Mouse (Mus musculus): ENCODE measurements around the gene Bcl2l11.
"Not testable (repeated sequence)": the region's sequence is repeated elsewhere in the genome, so short reads cannot be mapped to it uniquely, and the experiment has no call there.

Bcl2l11 gene

DNA sequence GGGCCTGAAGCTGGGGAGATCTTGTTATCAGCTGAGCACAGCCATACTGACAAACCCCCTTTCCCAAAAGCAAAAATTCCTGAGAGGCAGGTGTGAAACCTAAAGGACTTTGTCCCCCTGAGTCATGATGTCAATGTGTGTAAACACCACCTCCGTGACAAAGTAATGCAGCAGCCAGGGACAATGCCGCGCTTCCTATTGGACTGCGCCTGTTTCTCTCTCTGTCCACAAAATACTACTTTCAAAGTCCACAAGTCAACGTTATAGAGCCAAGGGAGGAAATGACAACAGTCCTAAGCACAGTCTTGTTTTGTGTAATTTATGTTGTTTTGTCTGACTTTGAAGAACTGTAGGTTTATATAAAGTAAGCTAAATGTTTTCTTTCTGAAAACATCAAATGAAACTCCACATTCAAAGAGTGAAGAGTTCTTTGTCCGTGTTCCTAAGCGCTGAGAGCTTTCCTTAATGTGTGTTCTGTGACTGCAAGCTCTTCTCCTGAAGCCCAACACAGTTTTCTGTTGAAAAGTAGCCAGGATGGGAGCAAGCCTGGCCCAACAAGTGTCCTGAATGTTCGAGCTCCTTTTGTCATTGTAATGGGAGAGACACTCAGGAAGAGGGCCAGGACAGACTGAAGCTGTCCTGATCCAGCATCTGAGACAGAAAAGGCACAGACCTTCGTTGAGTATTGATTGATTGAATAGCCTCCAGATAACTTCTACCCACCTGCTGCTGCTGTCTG is 48.9 kb downstream of the Bcl2l11 start:
- no peak for DNase-seq (ENCODE audit: low spot score in 2 of 2)

DNA sequence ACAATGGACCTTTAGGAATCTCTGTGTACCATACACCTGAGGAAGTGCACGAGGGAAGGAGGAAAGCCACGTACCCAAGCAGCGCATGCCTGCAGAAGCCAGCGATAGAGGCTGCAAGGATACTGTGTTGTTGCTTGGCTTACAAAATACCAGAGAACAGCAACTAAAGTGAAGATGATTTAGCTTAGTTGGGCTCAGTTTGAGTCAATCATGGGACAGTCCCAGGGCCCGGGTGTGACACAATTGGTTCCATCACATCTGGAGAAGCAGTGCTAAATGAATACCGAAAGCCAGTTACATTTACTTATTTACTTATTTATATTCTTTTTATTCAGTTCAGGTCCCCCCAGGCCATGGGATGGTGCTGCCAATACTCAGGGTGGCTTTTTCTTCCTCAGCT is 49.8 kb downstream of the Bcl2l11 start:
- DNase-seq (ENCODE audit: low spot score in 2 of 2), result no peak

- DNase-seq (ENCODE audit: low spot score in 2 of 2), result no peak
These were observed 50.7 kb downstream of the Bcl2l11 start for GRCm38 (mm10) chr2:128176391-128177044.

- no peak for DNase-seq (ENCODE audit: low spot score in 2 of 2)
These were observed 51.4 kb downstream of the Bcl2l11 start for GRCm38 (mm10) chr2:128177241-128177661.

- DNase-seq (ENCODE audit: low spot score in 2 of 2), result no peak
These were observed 53.4 kb downstream of the Bcl2l11 start for GRCm38 (mm10) chr2:128179126-128179807.

GRCm38 (mm10) chr2:128179808-128180379 is 54.1 kb downstream of the Bcl2l11 start:
- DNase-seq (ENCODE audit: low spot score in 2 of 2), result no peak

DNA sequence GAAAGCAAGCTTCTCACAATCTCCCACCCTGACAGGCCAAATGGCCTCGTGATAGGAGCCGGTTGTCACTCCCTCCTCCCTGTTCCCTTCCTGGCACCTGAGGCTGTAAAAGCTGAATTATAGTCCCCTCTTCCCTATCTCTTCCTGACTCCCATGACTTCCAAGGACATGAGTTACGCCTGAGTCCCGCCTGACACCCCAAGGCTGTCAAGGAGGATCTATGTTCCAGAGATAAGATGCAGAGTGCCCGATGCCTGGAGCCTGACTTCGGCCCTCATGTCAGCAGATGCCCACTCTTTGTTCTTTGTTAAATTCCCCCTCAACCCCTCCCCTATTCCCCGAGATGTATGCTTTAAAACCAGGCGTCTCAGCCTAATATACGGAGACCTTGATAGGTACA is 56.3 kb downstream of the Bcl2l11 start:
- DNase-seq (ENCODE audit: low spot score in 2 of 2), result not testable (repeated sequence)

- no peak for DNase-seq (ENCODE audit: low spot score in 2 of 2)
These were observed 56.9 kb downstream of the Bcl2l11 start for GRCm38 (mm10) chr2:128182751-128183150.

- DNase-seq (ENCODE audit: low spot score in 2 of 2), result no peak
These were observed 57.9 kb downstream of the Bcl2l11 start for GRCm38 (mm10) chr2:128183762-128184161.

DNA sequence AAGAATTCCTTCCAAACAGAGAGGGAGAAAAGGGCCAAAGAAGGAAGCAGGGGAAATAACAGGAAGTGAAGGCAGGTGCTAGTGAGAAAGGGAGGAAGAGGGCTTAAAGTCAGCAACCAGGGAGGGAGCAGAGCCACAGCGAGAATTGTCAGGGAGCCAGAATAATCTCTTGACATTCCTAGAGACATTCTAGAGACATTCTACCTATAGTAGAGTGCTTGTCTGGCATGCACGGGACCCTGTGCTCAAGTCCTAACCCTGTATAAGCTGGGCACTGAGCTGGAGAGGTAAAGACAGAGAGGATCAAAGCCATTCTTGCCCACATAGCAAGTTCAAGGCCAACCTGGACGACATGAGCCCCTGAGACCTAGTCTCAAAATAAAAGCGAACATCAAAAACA is 60.1 kb downstream of the Bcl2l11 start:
- no peak for DNase-seq (ENCODE audit: low spot score in 2 of 2)

GRCm38 (mm10) chr2:128187277-128187676 is 61.4 kb downstream of the Bcl2l11 start:
- no peak for DNase-seq (ENCODE audit: low spot score in 2 of 2)

GRCm38 (mm10) chr2:128188461-128188860 is 62.6 kb downstream of the Bcl2l11 start:
- no peak for DNase-seq (ENCODE audit: low spot score in 2 of 2)

- no peak for DNase-seq (ENCODE audit: low spot score in 2 of 2)
These were observed 63.9 kb downstream of the Bcl2l11 start for GRCm38 (mm10) chr2:128189691-128190090.

DNA sequence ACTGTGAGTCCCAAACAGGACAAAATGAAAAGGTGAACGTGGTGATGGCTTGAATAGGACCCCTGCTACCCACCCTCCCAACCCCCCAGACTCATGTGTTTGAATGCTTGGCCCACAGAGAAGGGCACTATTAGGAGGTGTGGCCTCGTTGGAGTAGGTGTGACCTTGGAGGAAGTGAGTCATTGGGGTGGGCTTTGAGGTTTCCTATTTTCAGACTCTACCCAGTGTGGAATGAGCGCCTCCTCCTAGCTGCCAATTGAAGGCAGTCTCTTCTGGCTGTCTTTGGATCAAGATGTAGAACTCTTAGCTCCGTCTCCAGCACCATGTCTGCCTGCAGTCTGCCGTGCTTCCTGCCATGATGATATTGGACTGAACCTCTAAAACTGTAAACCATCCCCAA is 64.4 kb downstream of the Bcl2l11 start:
- no peak for DNase-seq (ENCODE audit: low spot score in 2 of 2)

- no peak for DNase-seq (ENCODE audit: low spot score in 2 of 2)
These were observed 67.6 kb downstream of the Bcl2l11 start for GRCm38 (mm10) chr2:128193411-128193810.

DNA sequence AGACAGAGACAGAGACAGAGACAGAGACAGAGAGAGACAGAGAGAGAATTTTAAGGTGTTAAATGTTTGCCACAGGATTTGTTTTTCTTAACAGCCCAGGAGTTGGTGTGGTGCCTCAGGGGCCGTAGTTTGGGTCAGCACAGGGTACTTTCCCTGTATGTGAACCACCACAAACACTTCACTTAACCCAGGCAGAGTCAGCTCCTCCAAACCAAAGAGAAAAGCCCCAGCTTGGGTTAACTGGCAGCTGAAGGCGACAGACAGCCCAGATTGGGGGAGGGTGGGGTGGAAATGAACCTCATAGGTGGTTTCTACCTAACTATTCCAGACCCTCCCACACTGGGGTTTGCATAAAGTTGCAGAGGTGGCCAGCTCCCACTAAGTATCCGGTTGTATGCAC is 71.5 kb downstream of the Bcl2l11 start:
- no peak for DNase-seq (ENCODE audit: low spot score in 2 of 2)

DNA sequence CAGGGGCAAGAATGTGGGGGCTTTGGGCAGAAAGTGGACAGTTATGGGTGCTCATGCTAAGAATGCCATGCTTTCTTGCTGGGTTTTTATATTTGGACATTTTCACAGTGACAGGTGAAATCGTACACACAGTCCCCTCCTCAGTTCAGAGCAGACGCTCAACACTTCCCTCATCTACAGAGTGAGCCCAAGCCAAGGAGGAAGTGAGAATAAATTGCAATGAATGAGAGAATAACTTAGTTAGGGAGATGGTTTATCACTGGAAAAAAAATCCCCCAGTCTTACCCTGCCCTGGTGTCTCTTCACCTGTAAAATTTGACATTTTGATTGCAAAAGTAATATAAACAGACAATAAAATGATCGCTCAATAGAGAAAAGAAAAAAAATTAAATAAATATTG is 77.3 kb downstream of the Bcl2l11 start:
- no peak for DNase-seq (ENCODE audit: low spot score in 2 of 2)

DNA sequence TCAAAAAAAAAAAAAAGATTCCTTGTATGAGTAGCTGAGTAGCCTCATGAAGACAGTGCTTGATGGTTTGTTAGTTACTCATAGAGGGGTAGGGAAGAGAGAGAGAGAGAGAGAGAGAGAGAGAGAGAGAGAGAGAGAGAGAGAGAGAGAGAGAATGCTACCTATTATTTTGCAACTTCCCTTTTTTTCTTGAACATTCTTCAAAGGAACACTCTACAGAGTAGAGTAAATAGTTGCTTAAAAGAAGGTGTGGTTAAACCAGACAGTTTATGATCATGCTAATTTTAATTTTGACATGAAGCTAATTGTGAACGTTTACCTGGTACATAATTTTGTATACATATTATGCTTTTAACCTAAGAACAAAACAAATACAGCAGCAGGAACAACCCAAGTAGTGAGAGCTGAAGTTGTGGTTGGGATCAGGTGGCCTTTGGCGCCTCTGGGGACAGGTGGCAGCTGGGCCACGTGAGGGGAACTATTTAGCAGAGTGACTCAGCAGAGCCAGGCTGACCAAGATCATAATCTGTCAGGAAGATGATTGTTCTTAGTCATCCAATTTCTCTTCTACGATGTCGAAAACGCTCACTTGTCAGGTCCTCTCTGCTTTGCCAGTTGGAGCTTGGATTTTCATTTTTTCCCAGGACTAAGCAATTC is 78.0 kb downstream of the Bcl2l11 start:
- DNase-seq (ENCODE audit: low spot score in 2 of 2), result no peak

DNA sequence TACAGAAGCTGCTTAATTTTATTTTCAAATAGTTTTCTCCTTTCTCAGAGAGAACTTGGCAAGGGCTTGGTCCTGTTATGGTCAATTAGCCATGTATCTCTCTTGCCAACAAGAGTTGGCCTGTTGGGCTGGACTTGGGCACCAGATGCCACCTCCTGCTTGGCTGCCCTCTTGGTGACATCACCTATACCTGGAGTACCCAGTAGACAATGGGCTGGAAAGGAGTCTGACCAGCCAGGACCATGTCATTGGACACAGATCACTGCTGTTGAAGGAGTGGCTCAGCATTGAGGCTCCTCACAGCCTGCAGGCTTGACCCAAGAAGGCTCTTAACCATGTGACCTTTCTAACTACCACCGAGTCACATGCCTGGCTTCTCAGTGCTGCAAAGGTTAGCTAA is 82.7 kb downstream of the Bcl2l11 start:
- DNase-seq (ENCODE audit: low spot score in 2 of 2), result no peak

GRCm38 (mm10) chr2:128209841-128210329 is 84.0 kb downstream of the Bcl2l11 start:
- DNase-seq (ENCODE audit: low spot score in 2 of 2), result no peak

- no peak for DNase-seq (ENCODE audit: low spot score in 2 of 2)
These were observed 84.5 kb downstream of the Bcl2l11 start for GRCm38 (mm10) chr2:128210376-128210775.
